Mouse (Mus musculus): ENCODE results near the gene Fam173a. TPM values are rescaled to one million over a fixed set of nuclear protein-coding genes. Genes with fewer than 3 reads are reported as not detected.

Fam173a gene
- polyA plus RNA-seq, 1 experiment from 2014 or later, result 105 TPM

DNA sequence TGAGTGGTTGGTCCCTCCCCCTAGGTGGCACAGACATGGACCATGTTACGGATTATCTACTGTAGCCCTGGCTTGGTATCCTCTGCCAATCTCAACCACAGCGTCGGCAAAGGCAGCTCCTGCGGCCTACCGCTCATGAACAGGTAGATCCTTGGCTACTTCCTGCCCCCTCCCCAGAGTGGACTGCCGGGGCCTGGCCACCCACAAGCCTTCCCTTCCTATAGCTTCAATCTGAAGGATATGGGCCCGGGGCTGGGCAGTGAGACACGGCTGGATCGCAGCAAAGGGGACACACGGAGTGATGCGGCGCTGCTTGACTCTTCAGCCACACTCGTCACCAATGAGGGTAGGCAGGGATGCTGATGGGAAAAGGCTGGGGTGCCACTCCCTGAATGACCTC lies 34.3 kb upstream of the Fam173a start:
- Histone ChIP-seq H3K27ac (no peak overlapping the region), H3K36me3 (peaks cover 40% of the 10 kb centered on the region), H3K9me3 (no peaks in the 10 kb centered on the region), H3K4me1 (peaks cover 54% of the 10 kb centered on the region), H3K9ac (no peak overlapping the region), H3K27me3 (peaks cover 9% of the 10 kb centered on the region; the same call in 1 of the 2 replicates), H3K4me2 (no peak overlapping the region), H3K4me3 (no peak overlapping the region)
- WGBS, result 93% methylated on average over 13 of the region's 13 CpGs
- no peak for ATAC-seq (ENCODE audit: borderline replicate concordance, extremely low read depth, low FRiP score, low TSS enrichment)

DNA sequence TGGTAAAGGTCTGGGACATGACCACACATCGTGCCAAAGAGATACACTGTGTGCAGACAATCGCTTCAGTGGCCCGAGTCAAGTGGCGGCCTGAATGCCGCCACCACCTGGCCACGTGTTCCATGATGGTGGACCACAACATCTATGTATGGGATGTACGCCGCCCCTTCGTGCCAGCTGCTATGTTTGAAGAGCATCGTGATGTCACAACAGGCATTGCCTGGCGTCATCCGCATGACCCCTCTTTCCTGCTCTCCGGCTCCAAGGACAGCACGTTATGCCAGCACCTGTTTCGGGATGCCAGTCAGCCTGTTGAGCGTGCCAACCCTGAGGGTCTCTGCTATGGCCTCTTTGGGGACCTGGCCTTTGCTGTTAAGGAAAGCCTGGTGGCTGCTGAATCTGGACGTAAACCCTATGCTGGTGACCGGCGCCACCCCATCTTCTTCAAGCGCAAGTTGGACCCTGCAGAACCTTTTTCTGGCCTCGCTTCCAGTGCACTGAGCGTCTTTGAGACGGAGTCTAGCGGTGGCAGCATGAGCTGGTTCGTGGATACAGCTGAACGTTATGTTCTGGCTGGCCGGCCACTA lies 33.4 kb upstream of the Fam173a start:
- no peak overlapping the region for H3K4me3 ChIP-seq
- no peaks in the 10 kb centered on the region for H3K9me3 ChIP-seq
- ATAC-seq (ENCODE audit: borderline replicate concordance, extremely low read depth, low FRiP score, low TSS enrichment), result no peak
- H3K4me1 ChIP-seq, result peaks cover 44% of the 10 kb centered on the region
- peaks cover 32% of the 10 kb centered on the region for H3K36me3 ChIP-seq
- H3K9ac ChIP-seq, result no peak overlapping the region
- WGBS, result 90% methylated on average over 27 of the region's 27 CpGs
- no peak overlapping the region for H3K27ac ChIP-seq
- peaks cover 16% of the 10 kb centered on the region; the same call in 1 of the 2 replicates for H3K27me3 ChIP-seq
- no peak overlapping the region for H3K4me2 ChIP-seq

GRCm38 (mm10) chr17:25825311-25825710 lies 32.6 kb upstream of the Fam173a start:
- Histone ChIP-seq H3K36me3 (peaks cover 25% of the 10 kb centered on the region), H3K27me3 (peaks cover 23% of the 10 kb centered on the region), H3K4me3 (no peak overlapping the region), H3K27ac (no peak overlapping the region), H3K9me3 (no peaks in the 10 kb centered on the region), H3K4me2 (peak overlapping the region; percentile 74; the same call in 1 of the 2 replicates), H3K9ac (no peak overlapping the region), H3K4me1 (peaks cover 37% of the 10 kb centered on the region)
- no peak for ATAC-seq (ENCODE audit: borderline replicate concordance, extremely low read depth, low FRiP score, low TSS enrichment)
- 85% methylated on average over 6 of the region's 6 CpGs for WGBS

GRCm38 (mm10) chr17:25824362-25825142 lies 31.9 kb upstream of the Fam173a start:
- no peak overlapping the region for H3K27ac ChIP-seq
- peaks cover 30% of the 10 kb centered on the region for H3K27me3 ChIP-seq
- peaks cover 19% of the 10 kb centered on the region for H3K36me3 ChIP-seq
- ATAC-seq (ENCODE audit: borderline replicate concordance, extremely low read depth, low FRiP score, low TSS enrichment), result no peak
- H3K4me1 ChIP-seq, result peaks cover 29% of the 10 kb centered on the region
- peak overlapping the region; percentile 74 for H3K4me2 ChIP-seq
- 62% methylated on average over 16 of the region's 17 CpGs for WGBS
- peak overlapping the region; percentile 51 for H3K4me3 ChIP-seq
- H3K9me3 ChIP-seq, result no peaks in the 10 kb centered on the region
- peak overlapping the region; percentile 47 for H3K9ac ChIP-seq

DNA sequence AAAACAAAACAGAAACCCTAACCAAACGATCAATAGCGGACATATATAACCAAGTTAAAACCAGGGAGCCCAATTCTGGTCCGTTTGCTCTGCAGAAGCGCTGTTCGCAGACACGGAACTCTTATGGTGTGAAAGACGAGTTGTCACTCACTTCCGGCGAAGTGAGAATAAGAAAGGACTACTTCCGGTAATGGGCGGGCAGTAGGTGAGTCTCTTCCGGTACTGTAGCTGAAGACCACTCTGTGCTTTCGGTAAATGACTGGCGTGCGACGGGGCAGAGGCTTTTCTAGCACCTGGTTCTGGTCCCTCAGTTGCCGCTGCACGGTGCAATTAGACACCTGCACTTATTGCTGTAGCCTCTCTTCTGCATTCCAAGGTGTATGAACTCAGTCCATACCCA lies 30.8 kb upstream of the Fam173a start, which contains the start of gene Wdr24:
Wdr24 (plus strand) TSS at position 176 of the 400 bp plus-strand sequence.
- Histone ChIP-seq H3K36me3 (peaks cover 19% of the 10 kb centered on the region), H3K9ac (peak within 1 kb of the TSS; percentile 47), H3K27me3 (peaks cover 41% of the 10 kb centered on the region), H3K4me3 (peak within 1 kb of the TSS; percentile 51), H3K4me2 (peak within 1 kb of the TSS; percentile 74), H3K4me1 (peaks cover 23% of the 10 kb centered on the region), H3K27ac (peak within 1 kb of the TSS; percentile 45; the same call in 1 of the 2 replicates), H3K9me3 (no peaks in the 10 kb centered on the region)
- under 1% methylated on average over 18 of the region's 18 CpGs for WGBS
- ATAC-seq (ENCODE audit: borderline replicate concordance, extremely low read depth, low FRiP score, low TSS enrichment), result peak; percentile 56; the same call in 1 of the 2 replicates

DNA sequence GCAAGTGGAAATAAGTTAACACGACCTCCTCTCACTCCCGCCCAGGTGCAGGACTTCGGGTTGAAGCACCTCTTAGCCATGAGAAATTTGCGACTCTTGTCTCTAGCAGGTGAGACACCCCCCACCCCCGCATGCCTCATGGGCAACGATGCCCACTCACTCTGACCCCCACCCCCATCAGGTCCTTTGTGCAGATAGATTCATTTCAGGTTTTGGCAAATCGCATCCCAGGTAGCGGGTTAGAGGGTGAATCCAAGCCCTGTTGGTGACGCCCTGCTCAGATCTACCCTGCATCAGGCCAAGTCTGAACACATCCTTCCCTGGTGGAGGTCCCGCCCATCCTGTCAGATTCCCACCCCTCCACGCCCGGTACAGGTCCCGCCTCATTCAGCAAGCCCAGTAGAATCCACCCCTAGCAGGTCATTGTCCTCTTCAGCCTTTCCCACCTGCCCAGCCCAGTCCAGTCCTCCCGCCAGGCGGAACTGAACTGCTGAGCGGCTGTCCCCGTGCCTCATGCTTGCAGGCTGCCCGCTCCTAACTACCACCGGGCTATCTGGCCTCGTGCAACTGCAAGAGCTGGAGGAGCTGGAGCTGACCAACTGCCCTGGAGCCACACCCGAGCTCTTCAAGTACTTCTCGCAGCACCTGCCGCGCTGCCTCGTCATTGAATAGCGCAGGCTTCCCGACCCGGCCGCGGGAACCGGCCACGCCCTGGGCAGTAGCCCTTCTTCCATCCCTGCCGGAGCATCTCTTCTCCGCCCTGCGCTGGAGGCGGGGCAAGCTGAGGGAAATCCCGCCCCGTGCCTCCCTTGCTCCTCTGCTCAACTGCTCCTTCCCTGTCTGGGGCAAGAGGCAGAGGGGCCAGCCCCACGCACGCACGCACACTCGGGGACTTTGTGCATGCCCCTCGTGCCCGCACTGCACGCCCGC lies 26.4 kb upstream of the Fam173a start:
- Histone ChIP-seq H3K9ac (no peak overlapping the region), H3K4me1 (peaks cover 4% of the 10 kb centered on the region), H3K36me3 (no peaks in the 10 kb centered on the region), H3K4me2 (0 out of 2 replicates have a peak overlapping the region, but pooled peaks have one; percentile 10), H3K4me3 (no peak overlapping the region), H3K27me3 (peaks cover 52% of the 10 kb centered on the region), H3K9me3 (no peaks in the 10 kb centered on the region), H3K27ac (no peak overlapping the region)
- 9% methylated on average over 46 of the region's 46 CpGs for WGBS
- ATAC-seq (ENCODE audit: borderline replicate concordance, extremely low read depth, low FRiP score, low TSS enrichment), result no peak

- no peak for ATAC-seq (ENCODE audit: borderline replicate concordance, extremely low read depth, low FRiP score, low TSS enrichment)
- no peak overlapping the region for H3K4me2 ChIP-seq
- H3K9ac ChIP-seq, result no peak overlapping the region
These were observed 25.0 kb upstream of the Fam173a start for GRCm38 (mm10) chr17:25817662-25818061.

DNA sequence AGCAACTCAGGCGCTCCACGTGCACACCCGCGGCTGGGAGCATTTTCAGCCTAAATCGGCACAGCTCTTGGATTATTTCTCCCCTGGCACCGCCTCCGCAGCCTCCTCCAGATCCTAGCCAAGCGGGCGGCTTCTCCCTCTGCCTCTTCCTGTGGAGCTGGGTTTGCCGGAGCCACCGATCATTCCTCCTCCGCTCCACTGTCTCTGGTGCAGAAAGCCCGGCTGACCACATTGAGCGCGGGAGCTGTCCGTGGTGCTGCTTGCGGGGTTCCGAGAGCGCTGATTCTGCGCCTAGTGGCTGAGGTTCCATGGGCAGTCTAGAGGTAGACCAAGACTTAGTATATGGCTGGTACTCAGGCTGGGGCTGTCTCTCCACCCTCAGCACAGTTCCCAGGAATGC lies 20.8 kb upstream of the Fam173a start:
- no peak for ATAC-seq (ENCODE audit: borderline replicate concordance, extremely low read depth, low FRiP score, low TSS enrichment)
- H3K4me1 ChIP-seq, result peaks cover 16% of the 10 kb centered on the region
- no peak overlapping the region for H3K9ac ChIP-seq
- no peak overlapping the region for H3K4me2 ChIP-seq
- WGBS, result 3% methylated on average over 20 of the region's 20 CpGs
- peaks cover 58% of the 10 kb centered on the region for H3K27me3 ChIP-seq
- H3K27ac ChIP-seq, result no peak overlapping the region
- H3K9me3 ChIP-seq, result no peaks in the 10 kb centered on the region
- H3K36me3 ChIP-seq, result no peaks in the 10 kb centered on the region
- H3K4me3 ChIP-seq, result no peak overlapping the region

More at GRCm38 (mm10) chr17:25817662-25818061, 25.0 kb upstream of the Fam173a start:
- Histone ChIP-seq H3K4me3 (no peak overlapping the region), H3K27me3 (peaks cover 56% of the 10 kb centered on the region), H3K36me3 (no peaks in the 10 kb centered on the region), H3K27ac (no peak overlapping the region), H3K9me3 (no peaks in the 10 kb centered on the region), H3K4me1 (no peaks in the 10 kb centered on the region; the same call in 1 of the 2 replicates)
- 76% methylated on average over 11 of the region's 11 CpGs for WGBS

DNA sequence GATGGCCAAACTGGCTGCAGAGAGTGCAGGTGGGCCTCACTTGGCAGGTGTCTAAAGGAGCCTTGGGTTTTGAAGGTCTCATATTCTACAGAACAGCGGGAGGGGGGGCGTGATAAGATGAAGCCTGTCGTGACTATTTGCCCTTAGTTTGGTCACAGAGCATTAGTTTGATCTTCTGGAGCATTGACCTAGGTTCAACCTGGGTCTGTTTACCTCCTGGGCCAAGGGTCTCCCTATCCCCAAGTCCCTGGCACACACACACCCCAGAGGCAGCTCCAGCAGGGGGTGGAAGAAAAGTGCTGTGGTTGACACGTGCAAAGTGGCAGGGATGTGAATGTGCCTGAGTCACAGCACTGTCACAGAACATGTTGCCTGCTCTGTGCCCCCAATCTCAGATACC lies 18.2 kb upstream of the Fam173a start:
- no peak for ATAC-seq (ENCODE audit: borderline replicate concordance, extremely low read depth, low FRiP score, low TSS enrichment)
- no peaks in the 10 kb centered on the region for H3K9me3 ChIP-seq
- H3K4me2 ChIP-seq, result no peak overlapping the region
- H3K27me3 ChIP-seq, result peaks cover 54% of the 10 kb centered on the region
- H3K4me3 ChIP-seq, result no peak overlapping the region
- peaks cover 16% of the 10 kb centered on the region for H3K4me1 ChIP-seq
- H3K9ac ChIP-seq, result no peak overlapping the region
- H3K27ac ChIP-seq, result no peak overlapping the region
- WGBS, result 65% methylated on average over 4 of the region's 4 CpGs
- no peaks in the 10 kb centered on the region for H3K36me3 ChIP-seq

DNA sequence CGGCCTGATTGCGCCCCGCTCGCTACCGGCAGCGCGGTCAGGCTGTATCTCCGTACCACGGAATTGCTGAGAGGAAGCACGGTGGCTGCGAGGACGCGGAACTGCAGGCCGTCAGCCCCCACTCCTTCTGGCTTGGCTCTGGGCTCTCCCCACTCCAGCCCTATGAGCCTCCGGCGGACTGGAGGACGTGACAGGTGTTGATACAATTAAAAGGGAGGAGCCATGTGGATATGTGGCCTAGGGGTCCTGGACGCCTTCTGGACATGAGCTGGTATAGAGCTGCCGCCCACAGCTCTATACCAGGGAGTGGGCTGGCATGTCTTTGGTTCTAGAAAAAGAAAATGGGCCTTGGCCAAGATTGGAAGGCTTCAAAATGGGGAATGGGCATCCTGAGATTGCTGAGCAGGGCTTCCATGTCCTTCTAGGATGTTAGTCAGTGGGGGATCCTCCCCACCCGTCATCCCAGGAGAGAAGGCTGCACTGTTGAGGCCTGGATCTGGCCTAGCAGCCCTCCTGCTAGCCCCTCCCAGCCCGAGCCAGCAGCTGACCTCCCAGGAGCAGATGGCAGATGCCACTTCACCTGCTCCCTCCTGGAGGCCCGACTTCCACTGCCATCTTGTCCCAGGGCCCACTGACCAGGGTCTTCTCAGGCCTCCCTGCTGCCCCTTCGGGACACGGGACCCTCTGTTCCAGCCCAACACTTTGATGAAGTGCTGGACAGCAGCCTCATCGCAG lies 17.1 kb upstream of the Fam173a start:
- H3K27ac ChIP-seq, result no peak overlapping the region
- ATAC-seq (ENCODE audit: borderline replicate concordance, extremely low read depth, low FRiP score, low TSS enrichment), result no peak
- no peaks in the 10 kb centered on the region for H3K9me3 ChIP-seq
- H3K36me3 ChIP-seq, result no peaks in the 10 kb centered on the region
- peaks cover 54% of the 10 kb centered on the region for H3K27me3 ChIP-seq
- peak overlapping the region; percentile 52 for H3K4me3 ChIP-seq
- peak overlapping the region; percentile 33 for H3K9ac ChIP-seq
- H3K4me1 ChIP-seq, result peaks cover 16% of the 10 kb centered on the region
- WGBS, result 7% methylated on average over 25 of the region's 25 CpGs
- peak overlapping the region; percentile 94 for H3K4me2 ChIP-seq

All from lung, embryonic 15.5 days (tissue).